Mouse (Mus musculus): ENCODE results near the gene Gm5799. TPM values are rescaled to one million over a fixed set of nuclear protein-coding genes. Genes with fewer than 3 reads are reported as not detected.

The Gm5799 gene
- not detected in 2 replicates for polyA plus RNA-seq (2012; rRNA removed; ENCODE audit: low replicate concordance)

GRCm38 (mm10) chr14:43543276-43543675 is at the start of gene Gm5799:
TSS of gene Gm5799 (plus strand) at chr14:43543576.

GRCm38 (mm10) chr14:43579046-43579445 is 35.7 kb downstream of the Gm5799 start, which contains the start of gene Gm17654:
TSS of gene Gm17654 (minus strand) at chr14:43579146.

Other genes with a start within 250 kb of the Gm5799 start
- not detected in 2 replicates for gene Gm8127, start 249.7 kb upstream of the Gm5799 start, polyA plus RNA-seq (2012; rRNA removed; ENCODE audit: low replicate concordance)
- not detected in 2 replicates for gene 1700001F09Rik, start 195.8 kb upstream of the Gm5799 start, polyA plus RNA-seq (2012; rRNA removed; ENCODE audit: low replicate concordance)
- gene Gm8138, start 127.2 kb upstream of the Gm5799 start, polyA plus RNA-seq (2012; rRNA removed; ENCODE audit: low replicate concordance): not detected in 2 replicates
- gene Gm17654, start 35.6 kb downstream of the Gm5799 start, polyA plus RNA-seq (2012; rRNA removed; ENCODE audit: low replicate concordance): not detected in 2 replicates
- gene Gm10375, start 64.4 kb downstream of the Gm5799 start, polyA plus RNA-seq (2012; rRNA removed; ENCODE audit: low replicate concordance): not detected in 2 replicates
- gene Gm8165, start 133.6 kb downstream of the Gm5799 start, polyA plus RNA-seq (2012; rRNA removed; ENCODE audit: low replicate concordance): not detected in 2 replicates
- 0.45 TPM in 1 of 2 replicates, not detected in the other for gene Gm7324, start 154.3 kb downstream of the Gm5799 start, polyA plus RNA-seq (2012; rRNA removed; ENCODE audit: low replicate concordance)
- gene Gm16506, start 183.9 kb downstream of the Gm5799 start, polyA plus RNA-seq (2012; rRNA removed; ENCODE audit: low replicate concordance): not detected in 2 replicates
- not detected in 2 replicates for gene Gm6526, start 204.3 kb downstream of the Gm5799 start, polyA plus RNA-seq (2012; rRNA removed; ENCODE audit: low replicate concordance)
- not detected in 2 replicates for gene Gm8180, start 241.2 kb downstream of the Gm5799 start, polyA plus RNA-seq (2012; rRNA removed; ENCODE audit: low replicate concordance)